Mouse (Mus musculus) gastrocnemius, adult 8-10 months (tissue): ENCODE measurements around the gene Hmgcll1. TPM values are rescaled to one million over a fixed set of nuclear protein-coding genes. Genes with fewer than 3 reads are reported as not detected.

ENCODE experiments used
- total RNA-seq, 4 experiments: library from RNA; stranded (reverse); gene quantifications; 2 replicates each; pipeline ENCODE4 v1.2.4; 2022

Gene Hmgcll1
- total RNA-seq, 4 experiments from 2014 or later: 0.16 to 0.63 (median 0.25) TPM

Other genes starting within 250 kb of the Hmgcll1 start
- 1 to 10 TPM in 3 of 4 experiments, under 1 TPM in 1; 0.94 to 2.7 (median 1.6) TPM for gene Bmp5, start 239.5 kb upstream of the Hmgcll1 start, total RNA-seq
- not detected for gene Gfral, start 198.8 kb downstream of the Hmgcll1 start, total RNA-seq